Mouse (Mus musculus) adipocyte (in vitro differentiated cells): ENCODE measurements at regions not wholly inside any gene's neighbourhood (a gene's known extent, or its start where the extent isn't known, plus 50 kb on each side); places are given as distances from the start of the nearest gene placed in this dataset.

Experiments
- DNase-seq: peaks from one replicate; pipeline ENCODE4 v3.0.0-alpha.2; 2016; ENCODE audit warnings: low spot score

DNA sequence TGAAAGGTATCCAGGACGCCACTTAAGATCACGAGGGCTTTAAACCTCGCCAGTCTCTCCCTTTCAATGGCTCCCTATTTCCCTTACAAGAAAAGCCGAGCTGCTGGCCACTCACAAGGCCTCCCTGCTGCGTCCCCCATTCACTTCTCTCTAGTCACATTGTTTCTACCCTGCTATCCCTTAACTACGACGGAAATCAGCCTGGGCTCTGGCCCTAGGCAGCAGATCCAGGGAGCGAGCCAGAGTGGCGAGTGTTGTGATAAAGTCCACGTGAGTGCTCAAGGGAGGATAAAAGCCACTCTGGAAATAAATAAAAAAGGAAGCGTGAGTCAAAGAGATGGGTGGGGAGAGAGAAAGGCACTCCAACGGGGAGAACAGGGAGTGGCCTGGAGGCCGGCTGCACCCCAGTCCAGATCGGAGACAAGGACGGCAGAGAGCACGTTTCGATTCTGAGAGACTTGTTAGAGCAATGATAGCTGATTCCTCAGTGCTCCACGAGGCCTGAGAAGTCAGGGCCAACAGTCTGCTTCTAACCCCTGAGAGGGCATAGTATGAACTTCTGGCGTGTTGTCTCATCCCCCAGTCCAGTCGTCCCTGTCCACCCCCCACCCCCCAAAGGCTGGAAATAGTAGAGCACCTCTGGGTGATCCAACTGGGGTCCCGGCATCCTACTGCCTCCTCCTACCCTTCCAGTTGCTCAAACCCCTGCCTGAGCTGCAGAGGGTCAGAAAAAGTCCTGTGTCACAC is 84.8 kb upstream of the Calm2 start:
- no peak for DNase-seq

GRCm38 (mm10) chr17:87532158-87532545 is 85.4 kb upstream of the Calm2 start:
- no peak for DNase-seq

DNA sequence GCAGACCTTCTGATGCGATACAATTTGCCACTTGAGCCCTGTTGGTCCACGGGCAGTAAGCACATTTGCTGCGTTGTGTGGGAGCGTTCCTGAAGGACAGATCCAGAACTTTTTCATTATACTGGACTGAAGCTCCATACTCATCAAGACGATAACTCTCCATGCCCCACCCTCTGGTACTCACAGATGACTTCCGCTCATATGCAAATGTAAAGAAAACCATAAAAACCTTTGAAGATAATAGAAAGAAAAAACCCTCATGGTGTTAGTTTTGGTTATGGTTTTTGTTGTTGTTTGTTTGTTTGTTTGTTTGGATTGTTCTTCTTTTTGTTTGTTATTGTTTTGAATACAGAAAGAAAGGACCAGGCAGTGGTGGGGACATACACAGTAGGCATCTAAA is 86.0 kb upstream of the Calm2 start:
- no peak for DNase-seq

DNA sequence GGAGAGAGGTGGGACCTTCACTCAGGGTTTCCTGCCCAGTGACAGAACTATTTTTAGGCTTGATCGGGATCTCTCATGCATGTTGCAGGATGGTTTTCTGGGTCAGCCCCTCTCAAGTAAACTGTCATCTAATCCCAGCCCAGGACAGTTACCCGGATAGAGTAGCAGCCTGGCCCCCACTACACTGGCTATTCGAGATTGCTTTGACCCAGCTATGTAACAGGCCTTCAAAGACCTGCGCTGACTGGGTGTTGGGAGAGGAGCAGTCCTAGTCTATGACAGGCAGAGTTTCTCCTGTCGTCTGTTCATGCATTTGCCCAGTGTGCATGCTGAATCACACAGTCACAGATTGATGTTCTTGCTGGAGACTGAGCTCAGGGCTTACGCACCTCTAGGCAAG is 86.2 kb upstream of the Epcam start:
- no peak for DNase-seq

GRCm38 (mm10) chr17:87550518-87551164 is 85.1 kb upstream of the Epcam start:
- DNase-seq = peak; percentile 24

DNA sequence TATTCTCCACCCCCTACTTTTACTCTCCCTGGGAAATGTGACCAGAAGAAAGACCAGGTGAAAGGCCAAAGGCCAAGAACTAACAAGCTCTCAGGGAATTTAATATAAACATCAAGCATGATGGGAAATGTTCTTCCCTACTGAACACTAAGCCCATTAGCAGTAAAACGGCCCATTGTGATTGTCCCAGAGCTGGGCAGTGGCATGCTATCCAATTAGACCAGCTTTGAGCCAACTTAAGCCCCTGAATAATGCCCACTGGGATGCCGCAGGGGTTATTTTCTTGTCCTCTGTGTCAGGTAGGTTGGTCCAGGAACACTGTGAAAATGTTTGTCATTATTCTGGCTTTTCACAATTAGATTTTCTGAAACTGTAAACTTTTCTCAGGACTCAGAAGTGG is 81.2 kb upstream of the Epcam start:
- DNase-seq = no peak

GRCm38 (mm10) chr17:87558419-87558818 is 77.4 kb upstream of the Epcam start:
- DNase-seq = no peak

- DNase-seq = no peak
Measured at GRCm38 (mm10) chr17:87559641-87560040, 76.1 kb upstream of the Epcam start.

GRCm38 (mm10) chr17:87560923-87561322 is 74.9 kb upstream of the Epcam start:
- no peak for DNase-seq

DNA sequence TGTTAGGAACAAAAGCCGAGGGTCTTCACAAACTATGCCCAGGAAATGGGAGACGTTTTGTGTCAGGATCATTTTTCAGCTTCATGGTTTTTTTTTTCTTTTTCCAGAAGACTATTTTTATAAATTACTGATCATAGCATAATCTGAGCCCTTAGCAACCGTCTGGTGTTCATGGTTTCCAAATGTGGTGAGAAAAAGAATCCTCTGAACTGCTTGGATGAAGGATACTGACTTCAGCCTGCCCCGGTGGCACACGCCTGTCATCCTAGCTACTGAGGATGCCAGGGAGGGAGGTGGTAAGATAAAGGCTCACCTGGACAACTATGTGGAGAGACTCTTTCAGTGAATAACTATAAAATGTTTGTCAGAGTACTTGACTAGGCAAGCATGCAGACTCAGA is 72.4 kb upstream of the Epcam start:
- DNase-seq = no peak

- DNase-seq = no peak
Measured at GRCm38 (mm10) chr17:87565631-87566030, 70.1 kb upstream of the Epcam start.

GRCm38 (mm10) chr17:87566296-87566695 is 69.5 kb upstream of the Epcam start:
- DNase-seq = no peak

DNA sequence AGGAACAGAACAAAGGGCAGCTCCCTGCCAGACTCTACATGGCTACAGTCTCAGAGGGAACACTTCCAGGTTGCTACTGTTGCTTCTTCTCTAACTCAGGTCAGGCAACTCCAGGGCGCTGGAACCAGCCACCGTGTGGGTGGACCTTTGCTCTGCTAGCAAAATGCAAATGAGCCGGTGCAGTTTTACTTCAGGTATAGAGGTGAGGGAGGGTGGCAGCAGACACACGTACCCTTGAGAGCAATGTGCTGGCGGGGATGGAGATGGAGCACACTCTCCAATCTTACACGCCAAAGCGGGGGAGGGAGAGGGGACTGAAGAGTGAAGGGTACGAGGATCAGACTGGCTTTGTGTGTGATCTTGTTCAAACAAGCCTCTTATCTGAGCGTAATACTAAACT is 68.8 kb upstream of the Epcam start:
- no peak for DNase-seq

DNA sequence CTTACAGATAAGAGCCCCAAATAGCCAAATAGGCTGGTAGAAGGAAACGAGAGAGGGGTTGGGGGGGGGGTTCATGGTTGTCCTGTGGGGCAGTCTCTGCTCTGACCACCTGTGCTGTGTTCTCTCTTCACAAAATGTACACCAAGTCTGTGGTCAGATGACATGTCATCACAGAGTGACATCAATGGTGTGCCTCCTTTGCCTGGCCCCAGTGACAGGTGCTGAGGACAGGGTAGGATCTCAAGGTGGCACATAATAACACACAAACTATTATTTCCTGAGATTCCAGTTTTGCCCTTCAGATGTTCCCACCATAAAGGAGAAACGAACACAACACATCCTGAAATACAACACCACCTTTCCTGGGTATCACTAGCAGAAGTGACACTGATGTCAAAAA is 68.3 kb upstream of the Epcam start:
- DNase-seq = no peak

- DNase-seq = no peak
Measured at GRCm38 (mm10) chr17:87569981-87570380, 65.8 kb upstream of the Epcam start.

GRCm38 (mm10) chr17:87570676-87571344 is 65.0 kb upstream of the Epcam start:
- DNase-seq = no peak

DNA sequence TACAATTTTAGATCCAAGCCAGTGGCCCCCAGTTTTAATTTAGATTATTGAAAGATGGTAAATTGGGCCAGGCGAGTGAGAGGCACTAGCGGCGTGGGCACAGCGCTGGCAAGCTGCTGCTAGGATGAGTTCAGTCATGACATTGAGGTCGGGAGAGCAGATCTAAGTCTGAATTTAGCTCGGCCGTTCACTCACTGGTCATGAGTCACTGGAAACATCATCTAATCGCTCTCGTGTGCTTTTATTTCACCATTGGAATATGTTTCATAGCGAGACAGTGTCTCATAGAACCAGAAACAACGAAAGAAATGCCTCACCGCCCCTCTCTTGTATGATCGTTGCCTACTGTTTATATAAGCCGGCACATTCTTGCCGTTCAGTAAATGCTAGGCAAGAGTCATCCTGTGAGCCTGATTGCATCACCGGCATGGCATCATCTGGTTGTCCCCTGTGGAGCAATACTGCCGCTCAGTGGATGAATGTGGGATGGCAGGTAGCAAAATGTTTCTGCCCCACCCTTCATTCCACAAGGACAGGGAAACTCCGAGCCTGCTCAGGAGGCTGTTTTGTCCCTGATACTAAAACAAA is 64.3 kb upstream of the Epcam start:
- peak; percentile 98 for DNase-seq

GRCm38 (mm10) chr17:87583575-87583974 is 52.2 kb upstream of the Epcam start:
- DNase-seq = no peak

- DNase-seq = no peak
Measured at GRCm38 (mm10) chr17:87585355-87585754, 50.4 kb upstream of the Epcam start.
